Mouse (Mus musculus) liver, embryonic 11.5 days (tissue): ENCODE measurements at regions not wholly inside any gene's neighbourhood (a gene's known extent, or its start where the extent isn't known, plus 50 kb on each side); places are given as distances from the start of the nearest gene placed in this dataset.

Experiments used
- ATAC-seq: fragments of 200-750 bp; cut with Nextera tagmentation; replicated peaks from 2 replicates; pipeline ENCODE4 v1.8.0; 2017; ENCODE audit warnings: moderate number of reproducible peaks, mild to moderate bottlenecking, moderate TSS enrichment, moderate library complexity; ENCODE audit not compliant: low FRiP score
- DNase-seq: peaks from one replicate; pipeline ENCODE4 v3.0.0-alpha.2; 2017; ENCODE audit warnings: low spot score
- H3K27ac ChIP-seq: fragments of 300-500 bp; sonication (generic); 2 replicates; pipeline ENCODE4 v1.5.1; 2014; ENCODE audit warnings: mild to moderate bottlenecking, low read depth, low read length, control low read depth
- H3K27me3 ChIP-seq: fragments of 300-500 bp; sonication (generic); replicated peaks from 2 replicates; pipeline ENCODE4 v1.6.1; 2014; ENCODE audit warnings: low read length, mixed read lengths; ENCODE audit not compliant: control insufficient read depth, insufficient read depth
- H3K36me3 ChIP-seq: fragments of 300-500 bp; sonication (generic); 2 replicates; pipeline ENCODE4 v1.6.1; 2014; ENCODE audit warnings: mild to moderate bottlenecking, low read length, moderate library complexity, mixed read lengths; ENCODE audit not compliant: control insufficient read depth, insufficient read depth
- H3K4me1 ChIP-seq: fragments of 300-500 bp; sonication (generic); replicated peaks from 2 replicates; pipeline ENCODE4 v1.6.1; 2014; ENCODE audit warnings: low read length, mixed read lengths; ENCODE audit not compliant: control insufficient read depth, insufficient read depth
- H3K4me2 ChIP-seq: fragments of 300-500 bp; sonication (generic); 2 replicates; pipeline ENCODE4 v1.6.1; 2014; ENCODE audit warnings: mild to moderate bottlenecking, control low read depth, moderate library complexity
- H3K4me3 ChIP-seq: fragments of 300-500 bp; sonication (generic); 2 replicates; pipeline ENCODE4 v1.5.1; 2014; ENCODE audit warnings: low read depth, low read length, control low read depth
- H3K9ac ChIP-seq: fragments of 300-500 bp; sonication (generic); 2 replicates; pipeline ENCODE4 v1.6.1; 2014; ENCODE audit warnings: low read depth, low read length, control low read depth
- H3K9me3 ChIP-seq: fragments of 300-500 bp; sonication (generic); 2 replicates; pipeline ENCODE4 v1.6.1; 2016; ENCODE audit warnings: low read length, inconsistent platforms, mixed read lengths; ENCODE audit not compliant: control insufficient read depth
- WGBS: fragments of 180-500 bp; shearing (Covaris S2); extraction: QIAGEN DNeasy Blood & Tissue Kit; methylation state at CpG from one replicate; pipeline ENCODE4 v1.1.7; 2014; 5-methylcytosine and 5-hydroxymethylcytosine counted together

DNA sequence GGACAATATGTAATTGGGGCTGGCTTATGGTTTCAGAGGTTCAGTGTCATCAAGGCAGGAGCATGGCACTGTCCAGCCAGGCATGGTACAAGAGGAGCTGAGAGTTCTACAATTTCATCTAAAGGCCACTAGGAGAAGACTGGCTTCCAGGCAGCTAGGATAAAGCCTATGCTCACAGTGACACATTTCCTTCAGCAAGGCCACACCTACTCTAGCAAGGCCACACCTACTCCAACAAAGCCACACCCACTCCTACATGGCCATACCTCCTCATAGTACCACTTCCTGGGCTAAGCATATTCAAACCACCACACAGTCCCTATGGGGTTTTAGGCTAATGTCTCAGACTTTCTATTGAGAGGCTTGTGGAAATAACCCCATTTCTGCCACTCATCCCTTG is 285.1 kb downstream of the Cog6 start:
- H3K4me2 ChIP-seq, result no peak overlapping the region
- no peaks in the 10 kb centered on the region for H3K27me3 ChIP-seq
- ATAC-seq (no peak), DNase-seq (no peak)
- no peaks in the 10 kb centered on the region for H3K4me1 ChIP-seq
- no peak overlapping the region for H3K4me3 ChIP-seq
- H3K36me3 ChIP-seq, result no peaks in the 10 kb centered on the region
- no peaks in the 10 kb centered on the region for H3K9me3 ChIP-seq
- no peak overlapping the region for H3K9ac ChIP-seq
- no peak overlapping the region for H3K27ac ChIP-seq

- WGBS, result 74% methylated on average over 3 of the region's 3 CpGs
- no peak overlapping the region for H3K4me2 ChIP-seq
- no peaks in the 10 kb centered on the region for H3K27me3 ChIP-seq
- H3K9ac ChIP-seq, result no peak overlapping the region
- DNase-seq (no peak), ATAC-seq (no peak)
- no peaks in the 10 kb centered on the region for H3K9me3 ChIP-seq
- no peak overlapping the region for H3K4me3 ChIP-seq
- no peak overlapping the region for H3K27ac ChIP-seq
- H3K4me1 ChIP-seq, result no peaks in the 10 kb centered on the region
- H3K36me3 ChIP-seq, result no peaks in the 10 kb centered on the region
These were observed 285.5 kb downstream of the Cog6 start for GRCm38 (mm10) chr3:52731491-52731890.

GRCm38 (mm10) chr3:52729731-52730130 is 287.3 kb downstream of the Cog6 start:
- WGBS, result 83% methylated on average over 3 of the region's 3 CpGs
- H3K27me3 ChIP-seq, result no peaks in the 10 kb centered on the region
- no peak overlapping the region for H3K27ac ChIP-seq
- DNase-seq, result no peak
- no peak overlapping the region for H3K4me2 ChIP-seq
- H3K36me3 ChIP-seq, result no peaks in the 10 kb centered on the region
- H3K4me1 ChIP-seq, result no peaks in the 10 kb centered on the region
- no peak for ATAC-seq
- no peak overlapping the region for H3K9ac ChIP-seq
- H3K9me3 ChIP-seq, result no peaks in the 10 kb centered on the region
- no peak overlapping the region for H3K4me3 ChIP-seq

GRCm38 (mm10) chr3:52728860-52729259 is 288.2 kb downstream of the Cog6 start:
- no peaks in the 10 kb centered on the region for H3K4me1 ChIP-seq
- H3K4me2 ChIP-seq, result no peak overlapping the region
- 0 out of 2 replicates have a peak, but pooled peaks have one; percentile 43 for ATAC-seq
- DNase-seq, result no peak
- no peak overlapping the region for H3K4me3 ChIP-seq
- H3K9ac ChIP-seq, result no peak overlapping the region
- H3K27ac ChIP-seq, result no peak overlapping the region
- no peaks in the 10 kb centered on the region for H3K36me3 ChIP-seq
- no peaks in the 10 kb centered on the region for H3K9me3 ChIP-seq
- H3K27me3 ChIP-seq, result no peaks in the 10 kb centered on the region
- 21% methylated on average over 6 of the region's 6 CpGs for WGBS

- ATAC-seq (no peak), DNase-seq (no peak)
- Histone ChIP-seq H3K9me3 (no peaks in the 10 kb centered on the region), H3K9ac (no peak overlapping the region), H3K27ac (no peak overlapping the region), H3K4me3 (no peak overlapping the region), H3K4me1 (no peaks in the 10 kb centered on the region), H3K4me2 (no peak overlapping the region), H3K36me3 (no peaks in the 10 kb centered on the region), H3K27me3 (no peaks in the 10 kb centered on the region)
- 86% methylated on average over 5 of the region's 5 CpGs for WGBS
These were observed 288.6 kb downstream of the Cog6 start for GRCm38 (mm10) chr3:52728426-52728825.

GRCm38 (mm10) chr3:52724354-52724753 is 292.7 kb downstream of the Cog6 start:
- Histone ChIP-seq H3K27ac (no peak overlapping the region), H3K4me2 (no peak overlapping the region), H3K4me1 (no peaks in the 10 kb centered on the region), H3K9ac (no peak overlapping the region), H3K9me3 (no peaks in the 10 kb centered on the region), H3K4me3 (no peak overlapping the region), H3K27me3 (no peaks in the 10 kb centered on the region), H3K36me3 (no peaks in the 10 kb centered on the region)
- DNase-seq (no peak), ATAC-seq (no peak)
- WGBS, result 78% methylated on average over 3 of the region's 3 CpGs

- no peak for DNase-seq
- no peak overlapping the region for H3K27ac ChIP-seq
- H3K27me3 ChIP-seq, result no peaks in the 10 kb centered on the region
- no peaks in the 10 kb centered on the region for H3K36me3 ChIP-seq
- no peaks in the 10 kb centered on the region for H3K9me3 ChIP-seq
- H3K4me3 ChIP-seq, result no peak overlapping the region
- no peak overlapping the region for H3K9ac ChIP-seq
- no peak for ATAC-seq
- no peak overlapping the region for H3K4me2 ChIP-seq
- no peaks in the 10 kb centered on the region for H3K4me1 ChIP-seq
- WGBS, result 78% methylated on average over 2 of the region's 2 CpGs
These were observed 294.1 kb downstream of the Cog6 start for GRCm38 (mm10) chr3:52722946-52723345.

GRCm38 (mm10) chr3:52719181-52719580 is 297.9 kb downstream of the Cog6 start:
- no peaks in the 10 kb centered on the region for H3K9me3 ChIP-seq
- H3K9ac ChIP-seq, result no peak overlapping the region
- DNase-seq (no peak), ATAC-seq (no peak)
- 71% methylated on average over 3 of the region's 3 CpGs for WGBS
- H3K36me3 ChIP-seq, result no peaks in the 10 kb centered on the region
- H3K4me2 ChIP-seq, result no peak overlapping the region
- H3K27ac ChIP-seq, result no peak overlapping the region
- no peaks in the 10 kb centered on the region for H3K27me3 ChIP-seq
- no peaks in the 10 kb centered on the region for H3K4me1 ChIP-seq
- no peak overlapping the region for H3K4me3 ChIP-seq

- H3K9me3 ChIP-seq, result no peaks in the 10 kb centered on the region
- no peaks in the 10 kb centered on the region for H3K27me3 ChIP-seq
- H3K9ac ChIP-seq, result no peak overlapping the region
- 73% methylated on average over 5 of the region's 5 CpGs for WGBS
- H3K4me2 ChIP-seq, result no peak overlapping the region
- no peaks in the 10 kb centered on the region for H3K36me3 ChIP-seq
- no peak overlapping the region for H3K27ac ChIP-seq
- H3K4me3 ChIP-seq, result no peak overlapping the region
- H3K4me1 ChIP-seq, result no peaks in the 10 kb centered on the region
- ATAC-seq (no peak), DNase-seq (no peak)
These were observed 299.7 kb downstream of the Cog6 start for GRCm38 (mm10) chr3:52717324-52717723.
